Mouse (Mus musculus): ENCODE data around the gene Lcn4. TPM values are rescaled to one million over a fixed set of nuclear protein-coding genes. Genes with fewer than 3 reads are reported as not detected.
"Not testable (repeated sequence)": the region's sequence is repeated elsewhere in the genome, so short reads cannot be mapped to it uniquely, and the experiment has no call there.

The Lcn4 gene
- not detected in 2 replicates for polyA plus RNA-seq (2012; rRNA removed)

- no peak for DNase-seq (ENCODE audit: low read depth)
Observed at GRCm38 (mm10) chr2:26671182-26671581, at the start of gene Lcn4. Gene Lcn4 (minus strand): TSS chr2:26671282.

- DNase-seq (ENCODE audit: low read depth) = no peak
Observed at GRCm38 (mm10) chr2:26686171-26686675, 15.1 kb upstream of the Lcn4 start.

- DNase-seq (ENCODE audit: low read depth) = no peak
Observed at GRCm38 (mm10) chr2:26668746-26669145, 2.3 kb downstream of the Lcn4 start.

- not testable (repeated sequence) for DNase-seq (ENCODE audit: low read depth)
Observed at GRCm38 (mm10) chr2:26663551-26663950, 7.5 kb downstream of the Lcn4 start.

- DNase-seq (ENCODE audit: low read depth) = no peak
Observed at GRCm38 (mm10) chr2:26663112-26663511, 8.0 kb downstream of the Lcn4 start.

- no peak for DNase-seq (ENCODE audit: low read depth)
Observed at GRCm38 (mm10) chr2:26662509-26662882, 8.6 kb downstream of the Lcn4 start.

- no peak for DNase-seq (ENCODE audit: low read depth)
Observed at GRCm38 (mm10) chr2:26661768-26662508, 9.1 kb downstream of the Lcn4 start.

- no peak for DNase-seq (ENCODE audit: low read depth)
Observed at GRCm38 (mm10) chr2:26661143-26661752, 9.8 kb downstream of the Lcn4 start.

GRCm38 (mm10) chr2:26657426-26657825 is 13.7 kb downstream of the Lcn4 start:
- DNase-seq (ENCODE audit: low read depth) = no peak

- no peak for DNase-seq (ENCODE audit: low read depth)
Observed at GRCm38 (mm10) chr2:26654687-26655086, 16.4 kb downstream of the Lcn4 start.

- DNase-seq (ENCODE audit: low read depth) = no peak
Observed at GRCm38 (mm10) chr2:26646643-26647293, 24.3 kb downstream of the Lcn4 start.

- DNase-seq (ENCODE audit: low read depth) = no peak
Observed at GRCm38 (mm10) chr2:26643942-26644341, 27.1 kb downstream of the Lcn4 start.

- DNase-seq (ENCODE audit: low read depth) = no peak
Observed at GRCm38 (mm10) chr2:26641006-26641647, 30.0 kb downstream of the Lcn4 start.

GRCm38 (mm10) chr2:26639838-26640830 is 30.9 kb downstream of the Lcn4 start:
- no peak for DNase-seq (ENCODE audit: low read depth)

- peak; percentile 36 for DNase-seq (ENCODE audit: low read depth)
Observed at GRCm38 (mm10) chr2:26639083-26639482, 32.0 kb downstream of the Lcn4 start.

- DNase-seq (ENCODE audit: low read depth) = no peak
Observed at GRCm38 (mm10) chr2:26638572-26638971, 32.5 kb downstream of the Lcn4 start.

- DNase-seq (ENCODE audit: low read depth) = no peak
Observed at GRCm38 (mm10) chr2:26638039-26638438, 33.0 kb downstream of the Lcn4 start.

GRCm38 (mm10) chr2:26637316-26637932 is 33.7 kb downstream of the Lcn4 start:
- no peak for DNase-seq (ENCODE audit: low read depth)

- DNase-seq (ENCODE audit: low read depth) = no peak
Observed at GRCm38 (mm10) chr2:26636325-26636635, 34.8 kb downstream of the Lcn4 start.

- no peak for DNase-seq (ENCODE audit: low read depth)
Observed at GRCm38 (mm10) chr2:26635489-26636324, 35.4 kb downstream of the Lcn4 start.
